Mouse (Mus musculus): ENCODE results near the gene Sh3bgrl2. TPM values are rescaled to one million over a fixed set of nuclear protein-coding genes. Genes with fewer than 3 reads are reported as not detected.

The Sh3bgrl2 gene
- polyA plus RNA-seq, 2 experiments: 3.5 to 9.7 TPM

- Histone ChIP-seq H3K4me1 (replicated peaks; ENCODE audit: control insufficient read depth in 2 of 2, insufficient read depth in 2 of 2, low read length in 1 of 2) (no peaks in the 10 kb centered on the region), H3K27me3 (ENCODE audit: control insufficient read depth, insufficient read depth, low read length) (no peaks in the 10 kb centered on the region), H3K4me3 (ENCODE audit: insufficient read depth in 1 of 2, low read depth in 2 of 2, low read length in 2 of 2) (no peak overlapping the region), H3K36me3 (replicated peaks; ENCODE audit: control insufficient read depth, insufficient read depth, low read depth) (no peaks in the 10 kb centered on the region), H3K9me3 (ENCODE audit: control insufficient read depth, low read length) (no peaks in the 10 kb centered on the region), H3K4me2 (ENCODE audit: low read depth) (no peak overlapping the region), H3K27ac (no peak overlapping the region), H3K9ac (replicated peaks) (no peak overlapping the region)
- DNase-seq (ENCODE audit: low read depth in 3 of 3, low spot score in 3 of 3) (no peak), ATAC-seq (ENCODE audit: insufficient read depth) (no peak)
- WGBS (ENCODE audit: insufficient replicate concordance): 17% methylated on average over 7 of the region's 7 CpGs
- TF ChIP-seq CTCF (IDR thresholded peaks at IDR 0.05; ENCODE audit: low read depth): no peak
- TF ChIP-seq EP300 (IDR thresholded peaks at IDR 0.05; ENCODE audit: low read depth): no peak
Observed at GRCm38 (mm10) chr9:83635997-83636396, 87.9 kb downstream of the Sh3bgrl2 start.

- Histone ChIP-seq H3K9ac (replicated peaks) (no peak overlapping the region), H3K9me3 (ENCODE audit: control insufficient read depth, low read length) (no peaks in the 10 kb centered on the region), H3K4me2 (ENCODE audit: low read depth) (no peak overlapping the region), H3K27me3 (ENCODE audit: control insufficient read depth, insufficient read depth, low read length) (no peaks in the 10 kb centered on the region), H3K36me3 (replicated peaks; ENCODE audit: control insufficient read depth, insufficient read depth, low read depth) (no peaks in the 10 kb centered on the region), H3K27ac (no peak overlapping the region), H3K4me1 (replicated peaks; ENCODE audit: control insufficient read depth in 2 of 2, insufficient read depth in 2 of 2, low read length in 1 of 2) (no peaks in the 10 kb centered on the region), H3K4me3 (ENCODE audit: insufficient read depth in 1 of 2, low read depth in 2 of 2, low read length in 2 of 2) (no peak overlapping the region)
- DNase-seq (ENCODE audit: low read depth in 3 of 3, low spot score in 3 of 3) (no peak), ATAC-seq (ENCODE audit: insufficient read depth) (no peak)
- TF ChIP-seq CTCF (IDR thresholded peaks at IDR 0.05; ENCODE audit: low read depth): no peak
- no peak for TF ChIP-seq EP300 (IDR thresholded peaks at IDR 0.05; ENCODE audit: low read depth)
- WGBS (ENCODE audit: insufficient replicate concordance): 43% methylated on average over 4 of the region's 4 CpGs
Observed at GRCm38 (mm10) chr9:83643139-83643538, 95.0 kb downstream of the Sh3bgrl2 start.

DNA sequence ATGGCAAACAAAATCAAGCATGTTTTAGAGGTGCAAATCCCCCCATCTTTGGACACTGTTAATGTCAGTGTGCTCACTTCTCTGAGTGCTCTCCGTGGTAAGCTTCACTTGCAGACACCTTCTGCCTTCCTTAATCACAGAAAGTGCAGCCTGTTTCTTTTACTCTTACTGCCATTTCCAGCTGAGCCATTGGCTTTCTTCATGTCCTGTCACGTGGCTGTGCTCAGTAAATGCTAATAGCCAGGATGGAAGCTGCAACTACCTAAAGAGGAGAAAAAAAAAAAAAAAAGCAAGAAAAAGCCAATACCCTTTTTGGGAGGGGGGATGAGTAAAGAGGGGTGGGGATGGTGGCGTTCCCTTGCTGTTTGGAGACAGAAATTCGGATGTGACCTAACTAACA, 95.7 kb downstream of the Sh3bgrl2 start:
- H3K9ac ChIP-seq (replicated peaks): no peak overlapping the region
- H3K27ac ChIP-seq: no peak overlapping the region
- no peak for DNase-seq (ENCODE audit: low read depth in 3 of 3, low spot score in 3 of 3)
- TF ChIP-seq EP300 (IDR thresholded peaks at IDR 0.05; ENCODE audit: low read depth) (no peak), CTCF (IDR thresholded peaks at IDR 0.05; ENCODE audit: low read depth) (no peak)
- H3K36me3 ChIP-seq (replicated peaks; ENCODE audit: control insufficient read depth, insufficient read depth, low read depth): no peaks in the 10 kb centered on the region
- H3K27me3 ChIP-seq (ENCODE audit: control insufficient read depth, insufficient read depth, low read length): no peaks in the 10 kb centered on the region
- no peaks in the 10 kb centered on the region for H3K9me3 ChIP-seq (ENCODE audit: control insufficient read depth, low read length)
- no peak for ATAC-seq (ENCODE audit: insufficient read depth)
- H3K4me1 ChIP-seq (replicated peaks; ENCODE audit: control insufficient read depth in 2 of 2, insufficient read depth in 2 of 2, low read length in 1 of 2): no peaks in the 10 kb centered on the region
- no peak overlapping the region for H3K4me2 ChIP-seq (ENCODE audit: low read depth)
- H3K4me3 ChIP-seq (ENCODE audit: insufficient read depth in 1 of 2, low read depth in 2 of 2, low read length in 2 of 2): no peak overlapping the region
- 35% methylated on average over 4 of the region's 4 CpGs for WGBS (ENCODE audit: insufficient replicate concordance)

DNA sequence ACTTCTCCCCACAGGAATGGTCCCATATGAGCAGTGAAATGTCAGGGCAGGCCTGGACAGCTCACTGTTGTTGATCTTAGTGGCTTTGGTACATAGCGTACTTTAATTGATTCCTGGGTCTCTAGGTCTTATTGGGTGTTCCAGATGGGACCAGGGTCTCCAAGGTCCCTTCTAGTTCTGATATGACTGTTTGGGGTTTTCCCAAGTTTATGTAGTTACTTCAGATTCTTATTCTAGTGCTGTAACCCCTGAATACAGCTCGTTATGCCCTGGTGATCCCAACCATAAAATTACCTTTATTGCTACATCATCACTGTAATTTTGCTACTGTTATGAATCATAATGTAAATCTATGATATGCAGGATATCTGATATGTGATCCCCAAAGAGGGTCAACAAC, 98.1 kb downstream of the Sh3bgrl2 start:
- TF ChIP-seq EP300 (IDR thresholded peaks at IDR 0.05; ENCODE audit: low read depth): no peak
- TF ChIP-seq CTCF (IDR thresholded peaks at IDR 0.05; ENCODE audit: low read depth): no peak

DNA sequence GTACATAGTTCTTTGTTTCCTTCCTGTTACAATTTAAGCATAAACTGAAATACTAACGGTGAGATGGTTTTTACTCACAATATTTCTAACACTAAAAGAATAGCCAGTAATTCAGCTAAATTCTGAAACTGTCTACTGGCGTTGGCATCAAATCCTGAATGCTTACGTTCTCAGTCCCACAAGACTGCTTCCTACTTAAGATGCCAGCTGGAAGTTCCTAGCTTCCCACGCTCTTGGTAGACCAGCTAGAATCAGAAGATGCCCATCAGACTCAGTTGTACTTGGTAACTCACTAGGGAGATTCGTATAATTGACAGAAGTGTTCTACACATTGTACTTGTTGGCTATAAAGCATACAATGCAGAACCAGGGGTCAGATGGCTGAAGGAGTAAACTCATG, 98.6 kb downstream of the Sh3bgrl2 start:
- WGBS (ENCODE audit: insufficient replicate concordance): 68% methylated on average over 5 of the region's 5 CpGs
- TF ChIP-seq EP300 (IDR thresholded peaks at IDR 0.05; ENCODE audit: low read depth) (no peak), CTCF (IDR thresholded peaks at IDR 0.05; ENCODE audit: low read depth) (no peak)
- no peaks in the 10 kb centered on the region for H3K4me1 ChIP-seq (replicated peaks; ENCODE audit: control insufficient read depth in 2 of 2, insufficient read depth in 2 of 2, low read length in 1 of 2)

More for the DNA sequence above, 98.1 kb downstream of the Sh3bgrl2 start:
- no peaks in the 10 kb centered on the region for H3K9me3 ChIP-seq (ENCODE audit: control insufficient read depth, low read length)
- H3K4me1 ChIP-seq (replicated peaks; ENCODE audit: control insufficient read depth in 2 of 2, insufficient read depth in 2 of 2, low read length in 1 of 2): no peaks in the 10 kb centered on the region
- H3K27ac ChIP-seq: no peak overlapping the region
- H3K4me2 ChIP-seq (ENCODE audit: low read depth): no peak overlapping the region
- 70% methylated on average over 2 of the region's 2 CpGs for WGBS (ENCODE audit: insufficient replicate concordance)
- no peaks in the 10 kb centered on the region for H3K27me3 ChIP-seq (ENCODE audit: control insufficient read depth, insufficient read depth, low read length)
- H3K4me3 ChIP-seq (ENCODE audit: insufficient read depth in 1 of 2, low read depth in 2 of 2, low read length in 2 of 2): no peak overlapping the region
- H3K9ac ChIP-seq (replicated peaks): no peak overlapping the region
- ATAC-seq (ENCODE audit: insufficient read depth) (no peak), DNase-seq (ENCODE audit: low read depth in 3 of 3, low spot score in 3 of 3) (no peak)
- H3K36me3 ChIP-seq (replicated peaks; ENCODE audit: control insufficient read depth, insufficient read depth, low read depth): no peaks in the 10 kb centered on the region

More for the DNA sequence above, 98.6 kb downstream of the Sh3bgrl2 start:
- Histone ChIP-seq H3K27ac (no peak overlapping the region), H3K9me3 (ENCODE audit: control insufficient read depth, low read length) (no peaks in the 10 kb centered on the region), H3K4me2 (ENCODE audit: low read depth) (no peak overlapping the region), H3K9ac (replicated peaks) (no peak overlapping the region), H3K4me3 (ENCODE audit: insufficient read depth in 1 of 2, low read depth in 2 of 2, low read length in 2 of 2) (no peak overlapping the region), H3K27me3 (ENCODE audit: control insufficient read depth, insufficient read depth, low read length) (no peaks in the 10 kb centered on the region), H3K36me3 (replicated peaks; ENCODE audit: control insufficient read depth, insufficient read depth, low read depth) (no peaks in the 10 kb centered on the region)
- DNase-seq (ENCODE audit: low read depth in 3 of 3, low spot score in 3 of 3) (no peak), ATAC-seq (ENCODE audit: insufficient read depth) (no peak)
